Mouse (Mus musculus) midbrain, embryonic 13.5 days (tissue): ENCODE measurements at regions not wholly inside any gene's neighbourhood (a gene's known extent, or its start where the extent isn't known, plus 50 kb on each side); places are given as distances from the start of the nearest gene placed in this dataset.

Experiments used
- ATAC-seq: fragments of 200-750 bp; cut with Nextera tagmentation; 2 replicates; pipeline ENCODE4 v1.8.0; 2017; ENCODE audit warnings: mild to moderate bottlenecking, moderate TSS enrichment, moderate library complexity
- H3K27ac ChIP-seq: fragments of 300-500 bp; sonication (generic); 2 replicates; pipeline ENCODE4 v1.5.1; 2015; ENCODE audit warnings: inconsistent platforms, mild to moderate bottlenecking, moderate library complexity
- H3K27me3 ChIP-seq: fragments of 300-500 bp; sonication (generic); 2 replicates; pipeline ENCODE4 v1.6.1; 2015; ENCODE audit warnings: mild to moderate bottlenecking, inconsistent platforms
- H3K36me3 ChIP-seq: fragments of 300-500 bp; sonication (generic); 2 replicates; pipeline ENCODE4 v1.6.1; 2015; ENCODE audit warnings: mild to moderate bottlenecking, inconsistent platforms
- H3K4me1 ChIP-seq: fragments of 300-500 bp; sonication (generic); replicated peaks from 2 replicates; pipeline ENCODE4 v1.6.1; 2015; ENCODE audit warnings: inconsistent platforms
- H3K4me2 ChIP-seq: fragments of 300-500 bp; sonication (generic); replicated peaks from 2 replicates; pipeline ENCODE4 v1.6.1; 2015; ENCODE audit warnings: moderate library complexity, mild to moderate bottlenecking, inconsistent platforms
- H3K4me3 ChIP-seq: fragments of 300-500 bp; sonication (generic); replicated peaks from 2 replicates; pipeline ENCODE4 v1.5.1; 2015; ENCODE audit warnings: mild to moderate bottlenecking, inconsistent platforms
- H3K9ac ChIP-seq: fragments of 300-500 bp; sonication (generic); replicated peaks from 2 replicates; pipeline ENCODE4 v1.6.1; 2015; ENCODE audit warnings: mild to moderate bottlenecking, inconsistent platforms
- H3K9me3 ChIP-seq: fragments of 300-500 bp; sonication (generic); 2 replicates; pipeline ENCODE4 v1.6.1; 2016; ENCODE audit warnings: mild to moderate bottlenecking, inconsistent platforms
- WGBS: fragments of 180-500 bp; shearing (Covaris S2); methylation state at CpG from one replicate; pipeline ENCODE4 v1.1.7; 2015; 5-methylcytosine and 5-hydroxymethylcytosine counted together

GRCm38 (mm10) chr12:8864830-8865229 is 56.6 kb upstream of the Laptm4a start:
- H3K4me2 ChIP-seq, result no peak overlapping the region
- no peaks in the 10 kb centered on the region for H3K9me3 ChIP-seq
- H3K4me3 ChIP-seq, result no peak overlapping the region
- 69% methylated on average over 3 of the region's 3 CpGs for WGBS
- H3K27ac ChIP-seq, result no peak overlapping the region
- H3K9ac ChIP-seq, result no peak overlapping the region
- no peaks in the 10 kb centered on the region for H3K27me3 ChIP-seq
- H3K4me1 ChIP-seq, result no peaks in the 10 kb centered on the region
- no peaks in the 10 kb centered on the region for H3K36me3 ChIP-seq
- ATAC-seq, result no peak

- 76% methylated on average over 1 of the region's 1 CpGs for WGBS
- no peaks in the 10 kb centered on the region for H3K27me3 ChIP-seq
- H3K4me3 ChIP-seq, result no peak overlapping the region
- no peak overlapping the region for H3K27ac ChIP-seq
- H3K9ac ChIP-seq, result no peak overlapping the region
- no peaks in the 10 kb centered on the region for H3K36me3 ChIP-seq
- no peaks in the 10 kb centered on the region for H3K9me3 ChIP-seq
- no peak for ATAC-seq
- H3K4me2 ChIP-seq, result no peak overlapping the region
- no peaks in the 10 kb centered on the region for H3K4me1 ChIP-seq
Measured at GRCm38 (mm10) chr12:8865250-8865649, 56.2 kb upstream of the Laptm4a start.

GRCm38 (mm10) chr12:8867104-8867503 is 54.4 kb upstream of the Laptm4a start:
- 35% methylated on average over 1 of the region's 1 CpGs for WGBS
- Histone ChIP-seq H3K27me3 (no peaks in the 10 kb centered on the region), H3K36me3 (no peaks in the 10 kb centered on the region), H3K9me3 (no peaks in the 10 kb centered on the region), H3K4me3 (no peak overlapping the region), H3K4me2 (no peak overlapping the region), H3K9ac (no peak overlapping the region), H3K4me1 (no peaks in the 10 kb centered on the region), H3K27ac (no peak overlapping the region)
- no peak for ATAC-seq

DNA sequence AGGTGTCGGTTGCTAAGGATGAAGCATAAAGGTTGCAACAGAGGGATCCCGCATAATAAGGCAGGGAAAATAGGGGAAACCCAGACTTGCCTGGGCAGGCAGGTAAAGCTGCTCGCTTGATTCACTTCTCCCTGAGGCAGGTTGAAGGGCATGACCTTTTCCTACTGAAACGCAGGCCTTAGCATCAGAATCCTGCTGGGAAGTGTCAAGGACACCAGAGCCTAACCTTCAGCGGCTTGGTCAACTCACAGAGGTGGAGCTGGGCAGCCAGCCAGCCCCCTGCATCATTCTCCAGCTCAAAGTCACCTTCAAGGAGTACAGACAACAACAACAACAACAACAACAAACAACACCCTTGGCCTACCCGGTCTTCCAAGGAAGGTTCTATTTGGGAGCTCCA is 52.8 kb upstream of the Laptm4a start:
- no peaks in the 10 kb centered on the region for H3K27me3 ChIP-seq
- no peak overlapping the region for H3K4me3 ChIP-seq
- H3K9me3 ChIP-seq, result no peaks in the 10 kb centered on the region
- no peak overlapping the region for H3K27ac ChIP-seq
- H3K4me1 ChIP-seq, result no peaks in the 10 kb centered on the region
- no peak for ATAC-seq
- no peak overlapping the region for H3K9ac ChIP-seq
- no peaks in the 10 kb centered on the region for H3K36me3 ChIP-seq
- WGBS, result 77% methylated on average over 6 of the region's 6 CpGs
- no peak overlapping the region for H3K4me2 ChIP-seq

GRCm38 (mm10) chr12:8869190-8869589 is 52.3 kb upstream of the Laptm4a start:
- WGBS, result 67% methylated on average over 1 of the region's 1 CpGs
- no peak for ATAC-seq
- Histone ChIP-seq H3K27me3 (no peaks in the 10 kb centered on the region), H3K36me3 (no peaks in the 10 kb centered on the region), H3K4me1 (no peaks in the 10 kb centered on the region), H3K9ac (no peak overlapping the region), H3K4me2 (no peak overlapping the region), H3K4me3 (no peak overlapping the region), H3K27ac (no peak overlapping the region), H3K9me3 (no peaks in the 10 kb centered on the region)
